Mouse (Mus musculus) neural tube, embryonic 13.5 days (tissue): ENCODE results near the gene Cyth1. TPM values are rescaled to one million over a fixed set of nuclear protein-coding genes. Genes with fewer than 3 reads are reported as not detected.

Source experiments
- ATAC-seq: fragments of 200-750 bp; cut with Nextera tagmentation; 2 replicates; pipeline ENCODE4 v1.8.0; 2017; ENCODE audit warnings: low read depth, mild to moderate bottlenecking, moderate TSS enrichment, moderate library complexity
- H3K27ac ChIP-seq: fragments of 300-500 bp; sonication (generic); replicated peaks from 2 replicates; pipeline ENCODE4 v1.5.1; 2015; ENCODE audit warnings: moderate library complexity, mild to moderate bottlenecking, inconsistent platforms
- H3K27me3 ChIP-seq: fragments of 300-500 bp; sonication (generic); 2 replicates; pipeline ENCODE4 v1.6.1; 2015; ENCODE audit warnings: mild to moderate bottlenecking, inconsistent platforms
- H3K36me3 ChIP-seq: fragments of 300-500 bp; sonication (generic); 2 replicates; pipeline ENCODE4 v1.6.1; 2015; ENCODE audit warnings: mild to moderate bottlenecking, inconsistent platforms
- H3K4me1 ChIP-seq: fragments of 300-500 bp; sonication (generic); replicated peaks from 2 replicates; pipeline ENCODE4 v1.6.1; 2015; ENCODE audit warnings: inconsistent platforms
- H3K4me2 ChIP-seq: fragments of 300-500 bp; sonication (generic); 2 replicates; pipeline ENCODE4 v1.6.1; 2015; ENCODE audit warnings: inconsistent platforms, mild to moderate bottlenecking, moderate library complexity
- H3K4me3 ChIP-seq: fragments of 300-500 bp; sonication (generic); 2 replicates; pipeline ENCODE4 v1.5.1; 2015; ENCODE audit warnings: mild to moderate bottlenecking, inconsistent platforms
- H3K9ac ChIP-seq: fragments of 300-500 bp; sonication (generic); 2 replicates; pipeline ENCODE4 v1.6.1; 2015; ENCODE audit warnings: moderate library complexity, mild to moderate bottlenecking, inconsistent platforms
- H3K9me3 ChIP-seq: fragments of 300-500 bp; sonication (generic); 2 replicates; pipeline ENCODE4 v1.6.1; 2016; ENCODE audit warnings: inconsistent platforms
- WGBS: fragments of 180-500 bp; shearing (Covaris S2); methylation state at CpG from one replicate; pipeline ENCODE4 v1.1.7; 2015; 5-methylcytosine and 5-hydroxymethylcytosine counted together
- polyA plus RNA-seq: library from polyadenylated mRNA; unstranded; fragments of >200 nt; fragmentation: Nextera tagmentation; extraction: Ambion mirVana; gene quantifications from 2 replicates; pipeline ENCODE4 v1.2.1, GENCODE M21; 2015

The Cyth1 gene
- polyA plus RNA-seq, 1 experiment from 2014 or later = 25.2 TPM

GRCm38 (mm10) chr11:118135271-118135670, 113.1 kb downstream of the Cyth1 start:
- Histone ChIP-seq H3K4me3 (no peak overlapping the region), H3K4me1 (peaks cover 29% of the 10 kb centered on the region), H3K9ac (no peak overlapping the region), H3K9me3 (peaks cover 6% of the 10 kb centered on the region), H3K4me2 (no peak overlapping the region), H3K27me3 (peaks cover 1% of the 10 kb centered on the region; the same call in 1 of the 2 replicates), H3K27ac (no peak overlapping the region), H3K36me3 (no peaks in the 10 kb centered on the region)
- ATAC-seq = no peak
- WGBS = 64% methylated on average over 6 of the region's 6 CpGs

- Histone ChIP-seq H3K9ac (no peak overlapping the region), H3K27ac (peak overlapping the region; percentile 84), H3K4me2 (peak overlapping the region; percentile 22; the same call in 1 of the 2 replicates), H3K27me3 (no peaks in the 10 kb centered on the region), H3K36me3 (no peaks in the 10 kb centered on the region), H3K4me1 (peaks cover 29% of the 10 kb centered on the region), H3K9me3 (peaks cover 4% of the 10 kb centered on the region; the same call in 1 of the 2 replicates), H3K4me3 (no peak overlapping the region)
- peak; percentile 85 for ATAC-seq
- 19% methylated on average over 4 of the region's 4 CpGs for WGBS
Measured at GRCm38 (mm10) chr11:118133752-118134169, 114.6 kb downstream of the Cyth1 start.

GRCm38 (mm10) chr11:118133133-118133751, 115.2 kb downstream of the Cyth1 start:
- Histone ChIP-seq H3K4me3 (no peak overlapping the region), H3K4me2 (peak overlapping the region; percentile 22; the same call in 1 of the 2 replicates), H3K27ac (peak overlapping the region; percentile 84), H3K9ac (no peak overlapping the region), H3K9me3 (no peaks in the 10 kb centered on the region), H3K4me1 (peaks cover 29% of the 10 kb centered on the region), H3K36me3 (no peaks in the 10 kb centered on the region), H3K27me3 (no peaks in the 10 kb centered on the region)
- peak; percentile 72 for ATAC-seq
- 37% methylated on average over 9 of the region's 9 CpGs for WGBS

- ATAC-seq = no peak
- 80% methylated on average over 8 of the region's 8 CpGs for WGBS
- H3K9ac ChIP-seq = no peak overlapping the region
Measured at GRCm38 (mm10) chr11:118132136-118132535, 116.3 kb downstream of the Cyth1 start.

GRCm38 (mm10) chr11:118130534-118130933, 117.9 kb downstream of the Cyth1 start, which contains the start of gene Dnah17:
Dnah17 (minus strand) TSS chr11:118130634.
- Histone ChIP-seq H3K36me3 (no peaks in the 10 kb centered on the region), H3K4me1 (peaks cover 20% of the 10 kb centered on the region), H3K9ac (no peak within 1 kb of the TSS), H3K27ac (no peak within 1 kb of the TSS), H3K4me2 (no peak within 1 kb of the TSS), H3K4me3 (no peak within 1 kb of the TSS), H3K27me3 (no peaks in the 10 kb centered on the region), H3K9me3 (no peaks in the 10 kb centered on the region)
- 87% methylated on average over 7 of the region's 7 CpGs for WGBS
- ATAC-seq = no peak

More at GRCm38 (mm10) chr11:118132136-118132535, 116.3 kb downstream of the Cyth1 start:
- Histone ChIP-seq H3K4me3 (no peak overlapping the region), H3K9me3 (no peaks in the 10 kb centered on the region), H3K4me2 (no peak overlapping the region), H3K27ac (no peak overlapping the region), H3K4me1 (peaks cover 29% of the 10 kb centered on the region), H3K27me3 (no peaks in the 10 kb centered on the region), H3K36me3 (no peaks in the 10 kb centered on the region)

GRCm38 (mm10) chr11:118129812-118130211, 118.6 kb downstream of the Cyth1 start:
- WGBS = 79% methylated on average over 2 of the region's 2 CpGs

GRCm38 (mm10) chr11:118121592-118121991, 126.8 kb downstream of the Cyth1 start:
- no peak for ATAC-seq
- WGBS = 87% methylated on average over 11 of the region's 11 CpGs
- H3K4me1 ChIP-seq = no peaks in the 10 kb centered on the region
- H3K36me3 ChIP-seq = no peaks in the 10 kb centered on the region
- no peaks in the 10 kb centered on the region for H3K27me3 ChIP-seq
- H3K9me3 ChIP-seq = no peaks in the 10 kb centered on the region
- H3K27ac ChIP-seq = no peak overlapping the region
- no peak overlapping the region for H3K4me3 ChIP-seq
- H3K4me2 ChIP-seq = no peak overlapping the region
- H3K9ac ChIP-seq = no peak overlapping the region

More at GRCm38 (mm10) chr11:118129812-118130211, 118.6 kb downstream of the Cyth1 start:
- H3K9ac ChIP-seq = no peak overlapping the region
- H3K9me3 ChIP-seq = no peaks in the 10 kb centered on the region
- H3K36me3 ChIP-seq = no peaks in the 10 kb centered on the region
- ATAC-seq = no peak
- H3K4me2 ChIP-seq = no peak overlapping the region
- H3K4me3 ChIP-seq = no peak overlapping the region
- H3K27ac ChIP-seq = no peak overlapping the region
- H3K27me3 ChIP-seq = no peaks in the 10 kb centered on the region
- H3K4me1 ChIP-seq = peaks cover 17% of the 10 kb centered on the region

GRCm38 (mm10) chr11:118118777-118119176, 129.6 kb downstream of the Cyth1 start:
- Histone ChIP-seq H3K4me3 (no peak overlapping the region), H3K36me3 (no peaks in the 10 kb centered on the region), H3K27me3 (no peaks in the 10 kb centered on the region), H3K9ac (no peak overlapping the region), H3K9me3 (no peaks in the 10 kb centered on the region), H3K4me1 (no peaks in the 10 kb centered on the region), H3K4me2 (no peak overlapping the region), H3K27ac (no peak overlapping the region)
- WGBS = 89% methylated on average over 8 of the region's 8 CpGs
- no peak for ATAC-seq

GRCm38 (mm10) chr11:118114581-118115110, 133.7 kb downstream of the Cyth1 start:
- 69% methylated on average over 8 of the region's 8 CpGs for WGBS
- Histone ChIP-seq H3K36me3 (no peaks in the 10 kb centered on the region), H3K27ac (no peak overlapping the region), H3K27me3 (no peaks in the 10 kb centered on the region), H3K4me2 (no peak overlapping the region), H3K9ac (no peak overlapping the region), H3K9me3 (no peaks in the 10 kb centered on the region), H3K4me3 (no peak overlapping the region), H3K4me1 (no peaks in the 10 kb centered on the region)
- ATAC-seq = no peak

GRCm38 (mm10) chr11:118113516-118114205, 134.7 kb downstream of the Cyth1 start:
- no peak for ATAC-seq
- H3K9me3 ChIP-seq = no peaks in the 10 kb centered on the region
- no peaks in the 10 kb centered on the region for H3K4me1 ChIP-seq
- no peaks in the 10 kb centered on the region for H3K27me3 ChIP-seq
- H3K4me2 ChIP-seq = no peak overlapping the region
- no peaks in the 10 kb centered on the region for H3K36me3 ChIP-seq
- no peak overlapping the region for H3K9ac ChIP-seq
- no peak overlapping the region for H3K27ac ChIP-seq
- no peak overlapping the region for H3K4me3 ChIP-seq
- WGBS = 91% methylated on average over 14 of the region's 14 CpGs

GRCm38 (mm10) chr11:118104001-118104400, 144.4 kb downstream of the Cyth1 start:
- Histone ChIP-seq H3K9me3 (no peaks in the 10 kb centered on the region), H3K27me3 (no peaks in the 10 kb centered on the region), H3K4me2 (no peak overlapping the region), H3K9ac (no peak overlapping the region), H3K27ac (no peak overlapping the region), H3K4me3 (no peak overlapping the region), H3K4me1 (no peaks in the 10 kb centered on the region), H3K36me3 (no peaks in the 10 kb centered on the region)
- peak; percentile 83 for ATAC-seq
- 15% methylated on average over 5 of the region's 5 CpGs for WGBS

GRCm38 (mm10) chr11:118103383-118103782, 145.0 kb downstream of the Cyth1 start:
- no peak overlapping the region for H3K9ac ChIP-seq
- no peak for ATAC-seq

More at GRCm38 (mm10) chr11:118103383-118103782, 145.0 kb downstream of the Cyth1 start:
- 88% methylated on average over 5 of the region's 5 CpGs for WGBS
- Histone ChIP-seq H3K27ac (no peak overlapping the region), H3K4me1 (no peaks in the 10 kb centered on the region), H3K4me2 (no peak overlapping the region), H3K9me3 (no peaks in the 10 kb centered on the region), H3K36me3 (no peaks in the 10 kb centered on the region), H3K27me3 (no peaks in the 10 kb centered on the region), H3K4me3 (no peak overlapping the region)
